Mouse (Mus musculus) C2C12 (cell line): ENCODE measurements around the gene Sec16a. TPM values are rescaled to one million over a fixed set of nuclear protein-coding genes. Genes with fewer than 3 reads are reported as not detected.
A peak's percentile ranks its signal among the peaks of the same experiment; 100 is the strongest.

Experiments
- H3K27me3 ChIP-seq: one replicate; pipeline ENCODE4 v1.6.1; 2011; ENCODE audit not compliant: control insufficient read depth, insufficient read depth, insufficient read length
- H3K36me3 ChIP-seq: one replicate; pipeline ENCODE4 v1.6.1; 2011; ENCODE audit not compliant: control insufficient read depth, insufficient read depth
- H3K4me3 ChIP-seq: one replicate; pipeline ENCODE4 v1.5.1; 2011; ENCODE audit warnings: mild to moderate bottlenecking, control low read depth; ENCODE audit not compliant: poor library complexity, insufficient read depth, severe bottlenecking
- H3K79me2 ChIP-seq: one replicate; pipeline ENCODE4 v1.6.1; 2011; ENCODE audit not compliant: control insufficient read depth, insufficient read depth
- H3K79me3 ChIP-seq: one replicate; pipeline ENCODE4 v1.6.1; 2011; ENCODE audit warnings: low read depth, control low read depth
- H3ac ChIP-seq: one replicate; pipeline ENCODE3; 2011; ENCODE audit warnings: low read depth; ENCODE audit not compliant: control insufficient read depth, insufficient read length
- CEBPB ChIP-seq: IDR thresholded peaks from one replicate; pipeline ENCODE4 v1.6.1; 2011; ENCODE audit warnings: low read depth, mild to moderate bottlenecking, control low read depth, moderate library complexity
- CTCF ChIP-seq: IDR thresholded peaks from one replicate; pipeline ENCODE4 v1.5.1; 2011; ENCODE audit not compliant: control insufficient read depth, insufficient read depth, insufficient read length
- FOSL1 ChIP-seq: IDR thresholded peaks from one replicate; pipeline ENCODE4 v1.8.0; 2011; ENCODE audit warnings: mild to moderate bottlenecking, low read length; ENCODE audit not compliant: poor library complexity, insufficient read depth, severe bottlenecking
- MAX ChIP-seq: IDR thresholded peaks from one replicate; pipeline ENCODE4 v1.6.1; 2011; ENCODE audit warnings: mild to moderate bottlenecking, control low read depth
- MYOD1 ChIP-seq: IDR thresholded peaks from one replicate; pipeline ENCODE4 v1.6.1; 2011; ENCODE audit warnings: low read depth; ENCODE audit not compliant: control insufficient read depth, insufficient read length
- MYOG ChIP-seq: IDR thresholded peaks from one replicate; pipeline ENCODE4 v1.6.1; 2011; ENCODE audit not compliant: control insufficient read depth, insufficient read length; ENCODE audit errors: extremely low read depth
- USF1 ChIP-seq: IDR thresholded peaks from one replicate; pipeline ENCODE4 v1.6.1; 2011; ENCODE audit warnings: low read depth, mild to moderate bottlenecking, control low read depth, moderate library complexity
- polyA plus RNA-seq: library from polyadenylated mRNA; unstranded; fragments of >200 nt; fragmentation: generic; extraction: Trizol; gene quantifications from one replicate; pipeline ENCODE4 v1.2.1, GENCODE M21; 2012; ENCODE audit warnings: missing spikeins

The Sec16a gene
- polyA plus RNA-seq, 1 experiment: 19.5 TPM

- peak overlapping the region; percentile 74 for H3K4me3 ChIP-seq
- H3ac ChIP-seq: peak overlapping the region; percentile 69
- peaks cover 60% of the 10 kb centered on the region for H3K79me2 ChIP-seq
- peaks cover 19% of the 10 kb centered on the region for H3K36me3 ChIP-seq
- H3K79me3 ChIP-seq: peaks cover 23% of the 10 kb centered on the region
- no peak for TF ChIP-seq MYOG
- no peak for TF ChIP-seq MYOD1
- no peak for TF ChIP-seq USF1
- TF ChIP-seq CEBPB: no peak
- no peak for TF ChIP-seq MAX
- no peak for TF ChIP-seq FOSL1
- no peak for TF ChIP-seq CTCF
- no peaks in the 10 kb centered on the region for H3K27me3 ChIP-seq
Measured at GRCm38 (mm10) chr2:26445666-26446445, 840 bp upstream of the Sec16a start.

GRCm38 (mm10) chr2:26444368-26444767 is 648 bp downstream of the Sec16a start:
- Histone ChIP-seq H3K36me3 (peaks cover 29% of the 10 kb centered on the region), H3K27me3 (no peaks in the 10 kb centered on the region), H3K79me2 (peaks cover 60% of the 10 kb centered on the region), H3K79me3 (peaks cover 23% of the 10 kb centered on the region), H3K4me3 (peak overlapping the region; percentile 96), H3ac (peak overlapping the region; percentile 94)
- TF ChIP-seq MYOD1 (no peak), USF1 (no peak), MAX (no peak), CEBPB (peak; percentile 11)

GRCm38 (mm10) chr2:26443876-26444275 is 1.1 kb downstream of the Sec16a start:
- peak overlapping the region; percentile 96 for H3K4me3 ChIP-seq
- TF ChIP-seq CTCF (no peak), MAX (no peak), FOSL1 (no peak), MYOG (no peak), USF1 (no peak), CEBPB (no peak), MYOD1 (no peak)
- peak overlapping the region; percentile 94 for H3ac ChIP-seq
- H3K79me3 ChIP-seq: peaks cover 23% of the 10 kb centered on the region
- peaks cover 34% of the 10 kb centered on the region for H3K36me3 ChIP-seq
- H3K27me3 ChIP-seq: no peaks in the 10 kb centered on the region
- peaks cover 60% of the 10 kb centered on the region for H3K79me2 ChIP-seq

- Histone ChIP-seq H3K27me3 (no peaks in the 10 kb centered on the region), H3K79me2 (peaks cover 64% of the 10 kb centered on the region), H3K4me3 (no peak overlapping the region), H3ac (no peak overlapping the region), H3K36me3 (peaks cover 42% of the 10 kb centered on the region), H3K79me3 (peaks cover 25% of the 10 kb centered on the region)
- TF ChIP-seq CEBPB: no peak
- no peak for TF ChIP-seq CTCF
- TF ChIP-seq MYOD1: no peak
- no peak for TF ChIP-seq MYOG
- no peak for TF ChIP-seq USF1
- no peak for TF ChIP-seq FOSL1
- TF ChIP-seq MAX: no peak
Measured at GRCm38 (mm10) chr2:26442843-26443242, 2.2 kb downstream of the Sec16a start.

GRCm38 (mm10) chr2:26441688-26442087 is 3.3 kb downstream of the Sec16a start:
- Histone ChIP-seq H3ac (no peak overlapping the region), H3K79me3 (peaks cover 28% of the 10 kb centered on the region), H3K79me2 (peaks cover 64% of the 10 kb centered on the region), H3K36me3 (peaks cover 54% of the 10 kb centered on the region), H3K27me3 (no peaks in the 10 kb centered on the region), H3K4me3 (no peak overlapping the region)
- TF ChIP-seq MYOD1 (no peak), CTCF (no peak), MAX (no peak), CEBPB (no peak), FOSL1 (no peak), MYOG (no peak), USF1 (no peak)

GRCm38 (mm10) chr2:26441261-26441660 is 3.8 kb downstream of the Sec16a start:
- TF ChIP-seq CEBPB (no peak), MAX (no peak), CTCF (no peak), USF1 (no peak), FOSL1 (no peak), MYOD1 (no peak), MYOG (no peak)
- Histone ChIP-seq H3K27me3 (no peaks in the 10 kb centered on the region), H3K4me3 (no peak overlapping the region), H3ac (no peak overlapping the region), H3K79me2 (peaks cover 64% of the 10 kb centered on the region), H3K36me3 (peaks cover 56% of the 10 kb centered on the region), H3K79me3 (peaks cover 28% of the 10 kb centered on the region)
